Mouse (Mus musculus) kidney, embryonic 16.5 days (tissue): ENCODE measurements at regions not wholly inside any gene's neighbourhood (a gene's known extent, or its start where the extent isn't known, plus 50 kb on each side); places are given as distances from the start of the nearest gene placed in this dataset.

ENCODE experiments used
- ATAC-seq: fragments of 200-750 bp; cut with Nextera tagmentation; 2 replicates; pipeline ENCODE4 v1.8.0; 2017; ENCODE audit warnings: moderate TSS enrichment; ENCODE audit not compliant: low FRiP score, low TSS enrichment
- H3K27ac ChIP-seq: fragments of 300-500 bp; sonication (generic); 2 replicates; pipeline ENCODE4 v1.5.1; 2014; ENCODE audit warnings: low read length
- H3K27me3 ChIP-seq: fragments of 300-500 bp; sonication (generic); 2 replicates; pipeline ENCODE4 v1.6.1; 2014; ENCODE audit warnings: low read length, control low read depth, mixed read lengths; ENCODE audit not compliant: insufficient read depth
- H3K36me3 ChIP-seq: fragments of 300-500 bp; sonication (generic); 2 replicates; pipeline ENCODE4 v1.6.1; 2014; ENCODE audit warnings: low read length, control low read depth, mixed read lengths; ENCODE audit not compliant: insufficient read depth
- H3K4me1 ChIP-seq: fragments of 300-500 bp; sonication (generic); 2 replicates; pipeline ENCODE4 v1.6.1; 2014; ENCODE audit warnings: low read length, control low read depth, mixed read lengths; ENCODE audit not compliant: insufficient read depth
- H3K4me2 ChIP-seq: fragments of 300-500 bp; sonication (generic); replicated peaks from 2 replicates; pipeline ENCODE4 v1.6.1; 2014; ENCODE audit warnings: low read depth, low read length
- H3K4me3 ChIP-seq: fragments of 300-500 bp; sonication (generic); 2 replicates; pipeline ENCODE4 v1.5.1; 2014; ENCODE audit warnings: mild to moderate bottlenecking, low read length
- H3K9ac ChIP-seq: fragments of 300-500 bp; sonication (generic); replicated peaks from 2 replicates; pipeline ENCODE4 v1.6.1; 2014; ENCODE audit warnings: low read length
- H3K9me3 ChIP-seq: fragments of 300-500 bp; sonication (generic); 2 replicates; pipeline ENCODE4 v1.6.1; 2016; ENCODE audit warnings: low read length, control low read depth
- WGBS: fragments of 180-500 bp; shearing (Covaris S2); extraction: QIAGEN DNeasy Blood & Tissue Kit; methylation state at CpG from one replicate; pipeline ENCODE4 v1.1.7; 2014; 5-methylcytosine and 5-hydroxymethylcytosine counted together

DNA sequence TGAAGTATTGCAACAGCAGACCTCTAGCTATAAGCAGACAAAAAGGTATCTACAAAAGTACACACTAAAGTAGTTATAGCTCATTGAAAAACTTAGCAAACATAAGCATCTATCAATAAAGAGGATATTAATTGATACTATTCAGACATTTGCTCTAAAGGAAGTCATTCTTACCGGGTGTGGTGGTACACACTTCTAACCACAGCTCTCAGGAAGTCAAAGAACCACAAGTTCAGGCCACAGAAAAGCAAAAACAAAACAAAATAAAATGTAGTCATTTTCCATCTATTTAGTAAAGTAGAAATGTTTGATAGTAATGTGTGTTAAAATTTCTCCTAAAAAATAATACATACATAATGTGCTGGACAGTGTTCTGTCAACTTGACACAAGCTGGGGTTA lies 192.5 kb upstream of the Gm11114 start:
- H3K9ac ChIP-seq, result no peak overlapping the region
- H3K4me1 ChIP-seq, result no peaks in the 10 kb centered on the region
- H3K9me3 ChIP-seq, result no peaks in the 10 kb centered on the region
- no peaks in the 10 kb centered on the region for H3K27me3 ChIP-seq
- H3K4me3 ChIP-seq, result no peak overlapping the region
- no peaks in the 10 kb centered on the region for H3K36me3 ChIP-seq
- ATAC-seq, result no peak
- no peak overlapping the region for H3K4me2 ChIP-seq
- H3K27ac ChIP-seq, result no peak overlapping the region
- WGBS, result 76% methylated on average over 1 of the region's 1 CpGs

DNA sequence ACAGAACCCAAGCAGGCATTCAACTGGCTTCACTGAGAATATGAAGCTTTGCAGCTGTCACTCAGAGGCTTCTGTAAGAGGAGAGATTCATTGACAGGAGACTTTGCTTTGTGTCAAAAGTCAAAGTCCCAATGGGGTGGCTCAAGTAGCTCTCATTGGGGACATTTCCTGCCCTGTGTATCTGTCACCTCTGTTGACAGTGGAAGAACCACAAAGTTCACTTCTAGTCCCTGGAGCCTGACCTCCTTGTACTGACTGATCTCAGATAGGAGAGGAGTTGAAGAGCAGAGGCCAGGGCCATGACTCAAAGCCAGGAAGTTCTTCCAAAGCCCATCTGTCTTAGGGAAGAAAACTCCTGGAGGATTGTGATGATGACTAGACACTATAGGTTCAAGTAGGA lies 191.5 kb upstream of the Gm11114 start:
- ATAC-seq, result no peak
- H3K9ac ChIP-seq, result no peak overlapping the region

DNA sequence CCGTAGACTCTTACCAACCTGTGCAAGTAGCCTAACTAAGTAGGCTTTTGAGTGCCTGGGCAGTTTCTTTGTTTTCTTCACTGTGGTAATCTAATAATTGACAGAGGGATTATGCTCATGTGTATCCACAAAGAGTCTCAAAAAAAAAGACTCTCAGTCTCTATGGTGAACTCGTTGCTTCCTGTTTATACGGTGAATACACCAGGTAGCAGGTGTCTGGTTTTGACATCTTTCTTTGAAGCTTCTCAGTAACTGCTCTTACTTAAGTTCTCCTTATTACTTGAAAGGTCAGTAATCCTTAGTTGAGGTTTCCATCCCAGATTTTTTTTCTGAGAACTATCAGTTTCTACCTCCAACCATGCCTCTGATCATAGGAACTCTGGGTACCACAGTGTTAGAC lies 188.9 kb upstream of the Gm11114 start:
- Histone ChIP-seq H3K9ac (no peak overlapping the region), H3K27ac (no peak overlapping the region), H3K36me3 (no peaks in the 10 kb centered on the region), H3K4me1 (no peaks in the 10 kb centered on the region), H3K27me3 (no peaks in the 10 kb centered on the region), H3K4me3 (no peak overlapping the region), H3K4me2 (no peak overlapping the region), H3K9me3 (no peaks in the 10 kb centered on the region)
- ATAC-seq, result no peak
- 77% methylated on average over 3 of the region's 3 CpGs for WGBS

More for the DNA sequence above, 191.5 kb upstream of the Gm11114 start:
- H3K9me3 ChIP-seq, result no peaks in the 10 kb centered on the region
- no peak overlapping the region for H3K4me3 ChIP-seq
- no peaks in the 10 kb centered on the region for H3K4me1 ChIP-seq
- no peaks in the 10 kb centered on the region for H3K36me3 ChIP-seq
- no peak overlapping the region for H3K27ac ChIP-seq
- H3K4me2 ChIP-seq, result no peak overlapping the region
- no peaks in the 10 kb centered on the region for H3K27me3 ChIP-seq

DNA sequence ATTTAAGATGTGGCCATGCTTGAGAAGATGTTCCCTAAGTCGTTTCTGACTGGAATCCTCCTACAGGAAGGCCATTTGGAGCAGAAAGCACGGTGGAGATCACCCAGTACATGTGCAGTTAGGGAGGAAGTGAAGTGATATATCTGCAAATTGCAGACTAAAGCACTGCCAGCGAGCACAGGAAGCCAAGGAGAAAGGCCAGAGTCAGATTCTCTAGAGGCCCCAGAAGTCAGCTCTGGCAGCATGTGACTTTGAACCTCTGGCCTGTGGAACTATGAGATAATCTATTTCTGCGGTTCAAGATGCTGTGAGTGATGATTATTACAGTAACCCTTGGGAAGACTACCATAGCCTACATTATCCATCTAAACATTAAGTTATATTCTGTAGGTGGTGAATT lies 186.8 kb upstream of the Gm11114 start:
- Histone ChIP-seq H3K9me3 (no peaks in the 10 kb centered on the region), H3K27me3 (no peaks in the 10 kb centered on the region), H3K4me3 (no peak overlapping the region), H3K36me3 (no peaks in the 10 kb centered on the region), H3K9ac (no peak overlapping the region), H3K4me1 (no peaks in the 10 kb centered on the region), H3K27ac (no peak overlapping the region), H3K4me2 (no peak overlapping the region)
- 50% methylated on average over 4 of the region's 4 CpGs for WGBS
- no peak for ATAC-seq

DNA sequence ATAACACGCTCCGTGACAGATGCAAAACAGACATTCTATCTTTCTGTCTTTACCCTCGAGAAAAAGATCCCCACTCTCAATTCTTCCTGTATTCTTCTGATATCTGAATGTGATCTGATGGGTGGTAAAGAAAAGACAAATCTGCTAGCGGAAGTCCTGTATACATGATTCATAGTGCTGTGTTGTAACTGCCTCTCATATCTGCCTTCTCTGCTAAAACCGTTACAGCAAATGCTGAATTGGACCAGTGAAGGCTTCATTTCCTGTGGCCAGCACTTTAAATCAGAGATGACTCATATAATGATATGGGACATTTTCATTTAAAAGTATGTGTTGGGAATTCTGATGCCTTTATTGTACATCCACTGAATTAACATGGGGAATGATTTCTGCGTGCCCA lies 186.0 kb upstream of the Gm11114 start:
- 82% methylated on average over 6 of the region's 6 CpGs for WGBS

DNA sequence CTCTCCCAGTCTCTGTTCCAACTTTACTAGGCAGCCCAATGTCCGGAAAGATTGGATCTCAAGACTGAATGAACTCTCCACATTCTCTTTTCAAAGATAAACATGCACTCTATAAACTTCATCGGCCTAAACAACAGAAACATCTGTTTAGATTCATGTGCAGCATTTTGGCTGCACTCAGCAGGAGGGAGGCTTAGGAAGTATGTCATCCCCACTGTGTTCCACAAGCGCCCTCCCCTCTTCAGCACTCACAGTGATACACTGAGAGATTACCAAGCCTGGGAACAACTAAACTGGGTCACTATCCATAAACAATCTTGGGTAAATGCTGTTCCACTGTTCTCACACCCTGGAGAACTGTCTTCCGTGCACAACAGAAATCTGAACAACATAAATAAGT lies 185.5 kb upstream of the Gm11114 start:
- ATAC-seq, result 0 out of 2 replicates have a peak, but pooled peaks have one; percentile 23
- no peak overlapping the region for H3K27ac ChIP-seq
- 60% methylated on average over 4 of the region's 4 CpGs for WGBS

More for the DNA sequence above, 186.0 kb upstream of the Gm11114 start:
- no peaks in the 10 kb centered on the region for H3K4me1 ChIP-seq
- H3K9me3 ChIP-seq, result no peaks in the 10 kb centered on the region
- H3K27ac ChIP-seq, result no peak overlapping the region
- no peaks in the 10 kb centered on the region for H3K36me3 ChIP-seq
- no peak overlapping the region for H3K4me3 ChIP-seq
- H3K27me3 ChIP-seq, result no peaks in the 10 kb centered on the region
- no peak overlapping the region for H3K9ac ChIP-seq
- no peak overlapping the region for H3K4me2 ChIP-seq
- no peak for ATAC-seq

DNA sequence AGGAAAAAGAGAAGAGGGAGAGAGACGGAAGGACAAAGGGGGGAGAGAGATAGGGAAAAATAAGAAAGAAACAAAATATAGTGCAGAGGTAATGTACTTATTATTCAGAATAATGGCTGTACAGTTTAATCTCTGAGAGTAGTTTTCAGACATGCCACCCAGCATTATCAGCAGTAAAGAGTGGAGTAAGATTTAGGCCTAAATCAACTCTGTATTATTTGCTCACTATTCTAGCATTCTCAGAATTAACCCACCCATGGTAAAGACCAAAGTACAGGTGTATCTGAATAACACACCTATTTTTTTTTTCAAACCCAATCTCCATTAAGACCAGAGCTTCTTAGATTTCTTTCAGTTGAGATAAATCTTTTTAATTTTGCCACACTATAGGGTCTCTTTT lies 177.7 kb upstream of the Gm11114 start:
- WGBS, result 85% methylated on average over 1 of the region's 1 CpGs
- H3K4me3 ChIP-seq, result no peak overlapping the region
- H3K4me2 ChIP-seq, result no peak overlapping the region
- ATAC-seq, result no peak
- no peaks in the 10 kb centered on the region for H3K27me3 ChIP-seq
- H3K4me1 ChIP-seq, result no peaks in the 10 kb centered on the region
- H3K9me3 ChIP-seq, result no peaks in the 10 kb centered on the region
- no peak overlapping the region for H3K9ac ChIP-seq
- no peak overlapping the region for H3K27ac ChIP-seq
- no peaks in the 10 kb centered on the region for H3K36me3 ChIP-seq

More for the DNA sequence above, 185.5 kb upstream of the Gm11114 start:
- H3K4me2 ChIP-seq, result no peak overlapping the region
- H3K4me3 ChIP-seq, result no peak overlapping the region
- H3K27me3 ChIP-seq, result no peaks in the 10 kb centered on the region
- no peak overlapping the region for H3K9ac ChIP-seq
- no peaks in the 10 kb centered on the region for H3K36me3 ChIP-seq
- no peaks in the 10 kb centered on the region for H3K4me1 ChIP-seq
- H3K9me3 ChIP-seq, result no peaks in the 10 kb centered on the region

DNA sequence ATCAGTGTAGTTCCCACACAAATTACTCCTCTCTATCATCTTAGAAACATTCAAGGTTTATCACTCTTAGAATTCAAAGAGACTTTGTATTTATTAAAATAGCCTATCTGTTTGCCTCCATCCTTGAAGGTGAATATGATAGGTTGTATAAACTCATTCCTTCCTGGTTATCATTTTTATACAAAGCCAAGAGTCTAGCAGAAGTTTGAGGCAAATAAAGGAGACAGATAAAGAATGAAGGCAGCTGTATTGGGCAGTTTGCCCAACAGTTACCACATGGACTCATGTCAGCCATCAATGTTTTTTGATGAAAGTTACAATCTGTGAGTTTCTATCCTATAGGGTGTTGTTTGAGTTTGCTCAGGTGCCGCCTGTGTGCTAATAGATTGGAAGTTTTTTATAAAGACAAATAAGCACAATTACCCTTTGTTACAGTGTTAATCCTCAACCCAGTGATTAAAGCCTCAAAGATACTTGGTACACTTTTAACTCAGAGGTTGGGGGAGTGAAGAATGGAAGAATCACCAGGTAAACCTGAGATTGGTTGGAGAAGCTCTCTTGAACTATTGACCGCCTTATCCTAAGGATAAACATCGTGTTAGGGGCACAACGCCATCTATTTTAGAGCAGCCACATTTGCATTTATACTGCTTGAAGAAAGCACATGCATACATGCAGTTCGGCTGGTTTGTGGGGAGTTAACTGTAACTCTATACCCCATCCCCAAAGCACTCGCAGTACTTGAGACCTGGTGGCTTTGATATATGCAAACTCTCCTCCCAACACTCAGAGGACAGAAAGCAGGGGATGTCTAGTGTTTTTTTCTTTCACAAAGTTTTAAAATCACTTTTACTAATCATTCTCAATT lies 175.6 kb upstream of the Gm11114 start:
- no peaks in the 10 kb centered on the region for H3K36me3 ChIP-seq
- no peak overlapping the region for H3K9ac ChIP-seq
- no peaks in the 10 kb centered on the region for H3K9me3 ChIP-seq
- H3K4me2 ChIP-seq, result no peak overlapping the region
- no peak for ATAC-seq
- no peak overlapping the region for H3K4me3 ChIP-seq
- H3K27me3 ChIP-seq, result no peaks in the 10 kb centered on the region
- WGBS, result 53% methylated on average over 6 of the region's 6 CpGs
- H3K4me1 ChIP-seq, result no peaks in the 10 kb centered on the region
- H3K27ac ChIP-seq, result no peak overlapping the region

DNA sequence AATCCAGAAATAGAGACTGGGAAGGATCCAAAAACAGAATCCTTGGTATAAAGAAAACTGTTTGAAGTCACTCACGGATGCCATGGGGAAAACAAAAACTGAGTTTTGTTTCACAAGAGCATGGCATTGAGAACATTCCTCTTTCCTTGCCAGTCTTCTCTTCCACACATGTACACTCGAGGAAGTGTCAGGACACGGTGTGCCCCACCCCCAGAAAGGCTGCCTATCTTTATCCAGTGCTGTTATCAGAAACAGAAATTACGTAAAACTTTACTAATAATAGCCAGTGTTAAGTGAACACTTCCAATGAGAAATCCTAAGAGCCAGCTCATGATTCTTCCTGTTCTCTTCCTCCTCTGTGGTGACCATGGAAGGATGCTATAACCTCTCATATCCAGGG lies 172.7 kb upstream of the Gm11114 start:
- 73% methylated on average over 4 of the region's 4 CpGs for WGBS
- no peak for ATAC-seq
- no peaks in the 10 kb centered on the region for H3K4me1 ChIP-seq
- no peak overlapping the region for H3K27ac ChIP-seq
- H3K9ac ChIP-seq, result no peak overlapping the region
- H3K9me3 ChIP-seq, result no peaks in the 10 kb centered on the region
- H3K27me3 ChIP-seq, result no peaks in the 10 kb centered on the region
- no peak overlapping the region for H3K4me3 ChIP-seq
- H3K4me2 ChIP-seq, result no peak overlapping the region
- no peaks in the 10 kb centered on the region for H3K36me3 ChIP-seq

DNA sequence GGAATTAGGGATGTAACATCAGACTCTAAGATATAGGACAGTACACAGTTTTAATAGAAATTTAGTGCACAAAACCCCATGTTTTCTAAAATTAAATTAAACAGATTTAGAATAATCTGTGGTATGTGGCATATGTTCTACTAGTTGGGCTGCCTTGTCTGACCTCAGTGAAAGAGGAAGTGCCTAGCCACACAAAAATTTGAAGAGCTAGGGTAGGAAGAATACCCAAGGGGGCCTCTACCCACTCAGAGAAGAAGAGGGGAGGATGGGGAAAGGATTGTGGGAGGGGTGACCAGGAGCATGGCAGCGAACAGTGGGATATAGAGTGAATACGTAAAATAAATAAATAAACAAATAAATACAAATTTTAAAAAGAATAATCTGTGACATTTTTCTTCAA lies 168.2 kb upstream of the Gm11114 start:
- Histone ChIP-seq H3K36me3 (no peaks in the 10 kb centered on the region), H3K9me3 (no peaks in the 10 kb centered on the region), H3K27ac (no peak overlapping the region), H3K9ac (no peak overlapping the region), H3K4me1 (no peaks in the 10 kb centered on the region), H3K4me3 (no peak overlapping the region), H3K27me3 (no peaks in the 10 kb centered on the region), H3K4me2 (no peak overlapping the region)
- WGBS, result 94% methylated on average over 2 of the region's 2 CpGs
- no peak for ATAC-seq
